Mouse (Mus musculus): ENCODE measurements at regions not wholly inside any gene's neighbourhood (a gene's known extent, or its start where the extent isn't known, plus 50 kb on each side); places are given as distances from the start of the nearest gene placed in this dataset.

- Histone ChIP-seq H3K27me3 (ENCODE audit: control insufficient read depth, insufficient read depth, insufficient read length) (no peaks in the 10 kb centered on the region), H3ac (ENCODE audit: control insufficient read depth, insufficient read length, low read depth) (no peak overlapping the region), H3K36me3 (ENCODE audit: control insufficient read depth, insufficient read depth) (no peaks in the 10 kb centered on the region), H3K79me3 (ENCODE audit: low read depth) (no peaks in the 10 kb centered on the region), H3K79me2 (ENCODE audit: control insufficient read depth, insufficient read depth) (no peaks in the 10 kb centered on the region), H3K4me3 (ENCODE audit: insufficient read depth, poor library complexity, severe bottlenecking) (no peak overlapping the region)
- no peak for TF ChIP-seq CTCF (IDR thresholded peaks at IDR 0.05; ENCODE audit: control insufficient read depth, insufficient read depth, insufficient read length)
- no peak for TF ChIP-seq MAX (IDR thresholded peaks at IDR 0.05)
- no peak for TF ChIP-seq CEBPB (IDR thresholded peaks at IDR 0.05; ENCODE audit: low read depth)
- TF ChIP-seq USF1 (IDR thresholded peaks at IDR 0.05; ENCODE audit: low read depth): no peak
- peak; percentile 80 for TF ChIP-seq MYOD1 (IDR thresholded peaks at IDR 0.05; ENCODE audit: control insufficient read depth, insufficient read length, low read depth)
- no peak for TF ChIP-seq FOSL1 (IDR thresholded peaks at IDR 0.05; ENCODE audit: insufficient read depth, low read length, poor library complexity, severe bottlenecking)
- TF ChIP-seq MYOG (IDR thresholded peaks at IDR 0.05; ENCODE audit: control insufficient read depth, extremely low read depth, insufficient read length): no peak
Observed at GRCm38 (mm10) chr13:26194646-26195045, 575.3 kb downstream of the Hdgfl1 start.

- Histone ChIP-seq H3ac (ENCODE audit: control insufficient read depth, insufficient read length, low read depth) (no peak overlapping the region), H3K27me3 (ENCODE audit: control insufficient read depth, insufficient read depth, insufficient read length) (no peaks in the 10 kb centered on the region), H3K79me2 (ENCODE audit: control insufficient read depth, insufficient read depth) (no peaks in the 10 kb centered on the region), H3K4me3 (ENCODE audit: insufficient read depth, poor library complexity, severe bottlenecking) (no peak overlapping the region), H3K79me3 (ENCODE audit: low read depth) (no peaks in the 10 kb centered on the region), H3K36me3 (ENCODE audit: control insufficient read depth, insufficient read depth) (no peaks in the 10 kb centered on the region)
- no peak for TF ChIP-seq CTCF (IDR thresholded peaks at IDR 0.05; ENCODE audit: control insufficient read depth, insufficient read depth, insufficient read length)
- no peak for TF ChIP-seq MYOG (IDR thresholded peaks at IDR 0.05; ENCODE audit: control insufficient read depth, extremely low read depth, insufficient read length)
- no peak for TF ChIP-seq CEBPB (IDR thresholded peaks at IDR 0.05; ENCODE audit: low read depth)
Observed at GRCm38 (mm10) chr13:26183879-26184278, 586.1 kb downstream of the Hdgfl1 start.

GRCm38 (mm10) chr13:26171891-26172482 lies 598.0 kb downstream of the Hdgfl1 start:
- no peaks in the 10 kb centered on the region for H3K79me3 ChIP-seq (ENCODE audit: low read depth)
- no peaks in the 10 kb centered on the region for H3K27me3 ChIP-seq (ENCODE audit: control insufficient read depth, insufficient read depth, insufficient read length)
- H3K36me3 ChIP-seq (ENCODE audit: control insufficient read depth, insufficient read depth): no peaks in the 10 kb centered on the region
- H3K79me2 ChIP-seq (ENCODE audit: control insufficient read depth, insufficient read depth): no peaks in the 10 kb centered on the region
- H3ac ChIP-seq (ENCODE audit: control insufficient read depth, insufficient read length, low read depth): no peak overlapping the region
- H3K4me3 ChIP-seq (ENCODE audit: insufficient read depth, poor library complexity, severe bottlenecking): no peak overlapping the region
- no peak for TF ChIP-seq MAX (IDR thresholded peaks at IDR 0.05)
- TF ChIP-seq USF1 (IDR thresholded peaks at IDR 0.05; ENCODE audit: low read depth): no peak
- no peak for TF ChIP-seq FOSL1 (IDR thresholded peaks at IDR 0.05; ENCODE audit: insufficient read depth, low read length, poor library complexity, severe bottlenecking)
- no peak for TF ChIP-seq MYOD1 (IDR thresholded peaks at IDR 0.05; ENCODE audit: control insufficient read depth, insufficient read length, low read depth)
- no peak for TF ChIP-seq CTCF (IDR thresholded peaks at IDR 0.05; ENCODE audit: control insufficient read depth, insufficient read depth, insufficient read length)
- no peak for TF ChIP-seq MYOG (IDR thresholded peaks at IDR 0.05; ENCODE audit: control insufficient read depth, extremely low read depth, insufficient read length)
- no peak for TF ChIP-seq CEBPB (IDR thresholded peaks at IDR 0.05; ENCODE audit: low read depth)

DNA sequence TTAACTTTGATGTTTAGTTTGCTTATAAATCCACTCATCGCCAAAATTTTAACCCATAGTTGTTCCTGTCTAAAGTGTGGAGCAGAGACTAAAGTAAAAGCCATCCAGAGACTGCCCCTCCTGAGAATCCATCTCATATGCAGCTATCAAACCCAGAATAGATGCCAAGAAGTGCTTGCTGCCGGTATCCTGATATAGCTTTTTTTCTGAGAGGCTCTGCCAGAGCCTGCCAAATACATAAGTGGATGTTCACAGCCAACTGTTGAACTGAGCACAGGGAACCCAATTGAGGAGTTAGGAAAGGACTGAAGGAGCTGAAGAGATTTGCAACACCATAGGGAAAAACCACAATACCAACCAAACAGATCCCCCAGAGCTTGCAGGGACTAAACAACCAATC lies 600.3 kb downstream of the Hdgfl1 start:
- no peak overlapping the region for H3K4me3 ChIP-seq (ENCODE audit: insufficient read depth, poor library complexity, severe bottlenecking)
- no peaks in the 10 kb centered on the region for H3K27me3 ChIP-seq (ENCODE audit: control insufficient read depth, insufficient read depth, insufficient read length)
- H3K36me3 ChIP-seq (ENCODE audit: control insufficient read depth, insufficient read depth): no peaks in the 10 kb centered on the region
- H3ac ChIP-seq (ENCODE audit: control insufficient read depth, insufficient read length, low read depth): no peak overlapping the region
- no peaks in the 10 kb centered on the region for H3K79me2 ChIP-seq (ENCODE audit: control insufficient read depth, insufficient read depth)
- no peaks in the 10 kb centered on the region for H3K79me3 ChIP-seq (ENCODE audit: low read depth)
- no peak for TF ChIP-seq USF1 (IDR thresholded peaks at IDR 0.05; ENCODE audit: low read depth)
- TF ChIP-seq CTCF (IDR thresholded peaks at IDR 0.05; ENCODE audit: control insufficient read depth, insufficient read depth, insufficient read length): no peak
- TF ChIP-seq MYOG (IDR thresholded peaks at IDR 0.05; ENCODE audit: control insufficient read depth, extremely low read depth, insufficient read length): no peak
- TF ChIP-seq MYOD1 (IDR thresholded peaks at IDR 0.05; ENCODE audit: control insufficient read depth, insufficient read length, low read depth): no peak
- TF ChIP-seq MAX (IDR thresholded peaks at IDR 0.05): no peak
- TF ChIP-seq CEBPB (IDR thresholded peaks at IDR 0.05; ENCODE audit: low read depth): no peak
- TF ChIP-seq FOSL1 (IDR thresholded peaks at IDR 0.05; ENCODE audit: insufficient read depth, low read length, poor library complexity, severe bottlenecking): no peak

DNA sequence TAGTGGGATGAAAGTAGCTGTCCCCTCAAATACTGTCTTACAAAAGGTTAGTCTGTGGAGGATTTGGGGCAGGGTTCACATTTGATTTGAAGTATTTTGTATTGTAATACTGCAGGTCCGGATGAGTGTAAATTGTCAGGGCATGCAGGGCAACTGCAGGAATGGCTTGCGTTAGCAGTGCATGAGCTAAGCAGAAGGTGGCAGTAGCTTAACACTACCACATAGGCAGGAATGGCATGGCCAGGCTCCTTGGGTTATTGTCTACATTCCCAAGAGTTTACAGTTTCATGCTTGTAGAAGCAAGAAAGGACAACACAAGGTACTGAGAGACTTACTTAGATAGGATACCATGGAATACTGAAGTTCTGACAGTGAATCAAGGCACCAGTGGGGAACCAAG lies 611.3 kb downstream of the Hdgfl1 start:
- no peak for TF ChIP-seq CTCF (IDR thresholded peaks at IDR 0.05; ENCODE audit: control insufficient read depth, insufficient read depth, insufficient read length)
- no peak for TF ChIP-seq MAX (IDR thresholded peaks at IDR 0.05)
- TF ChIP-seq MYOG (IDR thresholded peaks at IDR 0.05; ENCODE audit: control insufficient read depth, extremely low read depth, insufficient read length): no peak
- TF ChIP-seq CEBPB (IDR thresholded peaks at IDR 0.05; ENCODE audit: low read depth): no peak
- TF ChIP-seq MYOD1 (IDR thresholded peaks at IDR 0.05; ENCODE audit: control insufficient read depth, insufficient read length, low read depth): no peak
- Histone ChIP-seq H3K36me3 (ENCODE audit: control insufficient read depth, insufficient read depth) (no peaks in the 10 kb centered on the region), H3K79me3 (ENCODE audit: low read depth) (no peaks in the 10 kb centered on the region), H3ac (ENCODE audit: control insufficient read depth, insufficient read length, low read depth) (no peak overlapping the region), H3K4me3 (ENCODE audit: insufficient read depth, poor library complexity, severe bottlenecking) (no peak overlapping the region), H3K79me2 (ENCODE audit: control insufficient read depth, insufficient read depth) (no peaks in the 10 kb centered on the region), H3K27me3 (ENCODE audit: control insufficient read depth, insufficient read depth, insufficient read length) (no peaks in the 10 kb centered on the region)
